Mouse (Mus musculus) neural tube, embryonic 11.5 days (tissue): Measurements from ENCODE around the gene Ces4a. TPM values are rescaled to one million over a fixed set of nuclear protein-coding genes. Genes with fewer than 3 reads are reported as not detected.
"Not testable (repeated sequence)": the region's sequence is repeated elsewhere in the genome, so short reads cannot be mapped to it uniquely, and the experiment has no call there.

Source experiments
- ATAC-seq: fragments of 200-750 bp; cut with Nextera tagmentation; 2 replicates; pipeline ENCODE4 v1.8.0; 2017; ENCODE audit warnings: moderate number of reproducible peaks, mild to moderate bottlenecking, moderate TSS enrichment, moderate library complexity; ENCODE audit not compliant: insufficient read depth, low FRiP score, low TSS enrichment
- DNase-seq: peaks from one replicate; pipeline ENCODE4 v3.0.0-alpha.2; 2015; ENCODE audit warnings: low spot score
- H3K27ac ChIP-seq: fragments of 300-500 bp; sonication (generic); 2 replicates; pipeline ENCODE4 v1.5.1; 2014; ENCODE audit warnings: low read depth, mild to moderate bottlenecking, low read length
- H3K27me3 ChIP-seq: fragments of 300-500 bp; sonication (generic); 2 replicates; pipeline ENCODE4 v1.6.1; 2014; ENCODE audit warnings: mild to moderate bottlenecking, low read length, mixed read lengths; ENCODE audit not compliant: control insufficient read depth, insufficient read depth
- H3K36me3 ChIP-seq: fragments of 300-500 bp; sonication (generic); 2 replicates; pipeline ENCODE4 v1.6.1; 2014; ENCODE audit warnings: mild to moderate bottlenecking, low read length, moderate library complexity, mixed read lengths; ENCODE audit not compliant: control insufficient read depth, insufficient read depth
- H3K4me1 ChIP-seq: fragments of 300-500 bp; sonication (generic); 2 replicates; pipeline ENCODE4 v1.6.1; 2014; ENCODE audit warnings: low read length, mixed read lengths; ENCODE audit not compliant: control insufficient read depth, insufficient read depth
- H3K4me2 ChIP-seq: fragments of 300-500 bp; sonication (generic); 2 replicates; pipeline ENCODE4 v1.6.1; 2014; ENCODE audit warnings: low read depth, mild to moderate bottlenecking, moderate library complexity
- H3K4me3 ChIP-seq: fragments of 300-500 bp; sonication (generic); 2 replicates; pipeline ENCODE4 v1.5.1; 2014; ENCODE audit warnings: low read depth, low read length
- H3K9ac ChIP-seq: fragments of 300-500 bp; sonication (generic); 2 replicates; pipeline ENCODE4 v1.6.1; 2014; ENCODE audit warnings: mild to moderate bottlenecking, low read length
- H3K9me3 ChIP-seq: fragments of 300-500 bp; sonication (generic); 2 replicates; pipeline ENCODE4 v1.6.1; 2016; ENCODE audit warnings: low read length; ENCODE audit not compliant: control insufficient read depth
- WGBS: fragments of 180-500 bp; shearing (Covaris S2); extraction: QIAGEN DNeasy Blood & Tissue Kit; methylation state at CpG from one replicate; pipeline ENCODE4 v1.1.7; 2014; 5-methylcytosine and 5-hydroxymethylcytosine counted together
- polyA plus RNA-seq: library from polyadenylated mRNA; unstranded; fragments of >200 nt; fragmentation: Nextera tagmentation; extraction: Ambion mirVana; gene quantifications from 2 replicates; pipeline ENCODE4 v1.2.1, GENCODE M21; 2014

The Ces4a gene
- polyA plus RNA-seq, 1 experiment from 2014 or later = not detected

- Histone ChIP-seq H3K4me2 (peak overlapping the region; percentile 56), H3K27ac (no peak overlapping the region), H3K9ac (peak overlapping the region; percentile 95), H3K4me1 (no peaks in the 10 kb centered on the region), H3K9me3 (no peaks in the 10 kb centered on the region), H3K36me3 (no peaks in the 10 kb centered on the region), H3K4me3 (peak overlapping the region; percentile 65), H3K27me3 (no peaks in the 10 kb centered on the region)
- ATAC-seq = no peak
- WGBS = 40% methylated on average over 6 of the region's 6 CpGs
- DNase-seq = no peak
Observed at GRCm38 (mm10) chr8:105172003-105172362, 40.4 kb downstream of the Ces4a start.

- not testable (repeated sequence) for ATAC-seq, DNase-seq, H3K4me1 ChIP-seq, H3K27me3 ChIP-seq, H3K4me3 ChIP-seq, H3K9me3 ChIP-seq, H3K36me3 ChIP-seq, H3K9ac ChIP-seq, H3K4me2 ChIP-seq, H3K27ac ChIP-seq
- 95% methylated on average over 3 of the region's 3 CpGs for WGBS
Observed at GRCm38 (mm10) chr8:105175287-105175686, 43.7 kb downstream of the Ces4a start.

- H3K36me3 ChIP-seq = peaks cover 4% of the 10 kb centered on the region
- H3K27ac ChIP-seq = no peak overlapping the region
- DNase-seq = no peak
- H3K4me1 ChIP-seq = no peaks in the 10 kb centered on the region
- no peak overlapping the region for H3K4me2 ChIP-seq
- ATAC-seq = no peak
- 81% methylated on average over 6 of the region's 6 CpGs for WGBS
- no peaks in the 10 kb centered on the region for H3K9me3 ChIP-seq
- no peak overlapping the region for H3K9ac ChIP-seq
- H3K27me3 ChIP-seq = no peaks in the 10 kb centered on the region
- no peak overlapping the region for H3K4me3 ChIP-seq
Observed at GRCm38 (mm10) chr8:105178211-105178800, 46.7 kb downstream of the Ces4a start.

- ATAC-seq (no peak), DNase-seq (no peak)
- H3K4me3 ChIP-seq = no peak overlapping the region
- H3K27ac ChIP-seq = no peak overlapping the region
- no peaks in the 10 kb centered on the region for H3K4me1 ChIP-seq
- WGBS = 80% methylated on average over 1 of the region's 1 CpGs
- H3K27me3 ChIP-seq = no peaks in the 10 kb centered on the region
- no peak overlapping the region for H3K9ac ChIP-seq
- H3K4me2 ChIP-seq = no peak overlapping the region
- H3K36me3 ChIP-seq = peaks cover 4% of the 10 kb centered on the region
- no peaks in the 10 kb centered on the region for H3K9me3 ChIP-seq
Observed at GRCm38 (mm10) chr8:105182201-105182600, 50.6 kb downstream of the Ces4a start.

- Histone ChIP-seq H3K4me3 (no peak overlapping the region), H3K9me3 (no peaks in the 10 kb centered on the region), H3K4me2 (no peak overlapping the region), H3K27ac (no peak overlapping the region), H3K4me1 (no peaks in the 10 kb centered on the region), H3K9ac (no peak overlapping the region), H3K27me3 (no peaks in the 10 kb centered on the region), H3K36me3 (no peaks in the 10 kb centered on the region; the same call in 1 of the 2 replicates)
- DNase-seq = no peak
- WGBS = 73% methylated on average over 1 of the region's 1 CpGs
- ATAC-seq = no peak
Observed at GRCm38 (mm10) chr8:105186467-105187005, 54.9 kb downstream of the Ces4a start.

- DNase-seq (no peak), ATAC-seq (no peak)
- Histone ChIP-seq H3K27ac (no peak overlapping the region), H3K4me2 (no peak overlapping the region), H3K27me3 (no peaks in the 10 kb centered on the region), H3K9me3 (no peaks in the 10 kb centered on the region), H3K4me3 (no peak overlapping the region), H3K9ac (no peak overlapping the region), H3K36me3 (peaks cover 7% of the 10 kb centered on the region), H3K4me1 (no peaks in the 10 kb centered on the region)
- 98% methylated on average over 5 of the region's 5 CpGs for WGBS
Observed at GRCm38 (mm10) chr8:105192182-105192581, 60.6 kb downstream of the Ces4a start.

Other genes with a start within 250 kb of the Ces4a start
- 0.23 TPM in 1 of 2 replicates, not detected in the other for gene Ces2e, start 205.5 kb upstream of the Ces4a start, polyA plus RNA-seq
- 0.26 TPM in 1 of 2 replicates, not detected in the other for gene Ces2f, start 184.4 kb upstream of the Ces4a start, polyA plus RNA-seq
- gene Ces2g, start 170.1 kb upstream of the Ces4a start, polyA plus RNA-seq = not detected in 2 replicates
- gene Ces2h, start 130.9 kb upstream of the Ces4a start, polyA plus RNA-seq = not detected in 2 replicates
- gene Ces3a, start 83.2 kb upstream of the Ces4a start, polyA plus RNA-seq = not detected in 2 replicates
- not detected in 2 replicates for gene Ces3b, start 48.0 kb upstream of the Ces4a start, polyA plus RNA-seq
- 75.4 and 79.8 TPM in 2 replicates for gene Cbfb, start 38.9 kb downstream of the Ces4a start, polyA plus RNA-seq
- gene D230025D16Rik, start 93.3 kb downstream of the Ces4a start, polyA plus RNA-seq = 28.9 and 31.5 TPM in 2 replicates
- gene B3gnt9, start 123.4 kb downstream of the Ces4a start, polyA plus RNA-seq = 3.5 and 3.6 TPM in 2 replicates
- 14.9 and 18.4 TPM in 2 replicates for gene Tradd, start 132.8 kb downstream of the Ces4a start, polyA plus RNA-seq
- gene Fbxl8, start 132.8 kb downstream of the Ces4a start, polyA plus RNA-seq = 0.66 and 1.0 TPM in 2 replicates
- not detected in 2 replicates for gene Hsf4, start 138.0 kb downstream of the Ces4a start, polyA plus RNA-seq
- gene Nol3, start 144.3 kb downstream of the Ces4a start, polyA plus RNA-seq = 2.7 and 3.5 TPM in 2 replicates
- gene 4931428F04Rik, start 158.1 kb downstream of the Ces4a start, polyA plus RNA-seq = 46.1 and 50.8 TPM in 2 replicates
- gene Exoc3l, start 164.3 kb downstream of the Ces4a start, polyA plus RNA-seq = 12.1 and 13.9 TPM in 2 replicates
- gene E2f4, start 165.9 kb downstream of the Ces4a start, polyA plus RNA-seq = 103 and 107 TPM in 2 replicates
- gene Elmo3, start 173.8 kb downstream of the Ces4a start, polyA plus RNA-seq = 1.0 and 1.9 TPM in 2 replicates
- 1.3 and 1.4 TPM in 2 replicates for gene Lrrc29, start 194.5 kb downstream of the Ces4a start, polyA plus RNA-seq
- 111 TPM in 2 replicates for gene Tmem208, start 194.6 kb downstream of the Ces4a start, polyA plus RNA-seq
- gene Fhod1, start 216.2 kb downstream of the Ces4a start, polyA plus RNA-seq = 1.8 and 1.9 TPM in 2 replicates
- 4.1 TPM in 2 replicates for gene Slc9a5, start 217.0 kb downstream of the Ces4a start, polyA plus RNA-seq
- gene Plekhg4, start 241.5 kb downstream of the Ces4a start, polyA plus RNA-seq = 0.54 and 0.89 TPM in 2 replicates